Mouse (Mus musculus) heart, adult 2 months (tissue): ENCODE data around the gene Gm49387. TPM values are rescaled to one million over a fixed set of nuclear protein-coding genes. Genes with fewer than 3 reads are reported as not detected.

Experiments used
- DNase-seq, 2 experiments: peaks; one replicate each; pipeline ENCODE4 v3.0.0; 2021
- H3K27ac ChIP-seq: fragments of 200-600 bp; 2 replicates; pipeline ENCODE4 v1.8.1; 2022
- H3K27me3 ChIP-seq: fragments of 200-500 bp; 2 replicates; pipeline ENCODE4 v1.6.1; 2012; ENCODE audit warnings: mild to moderate bottlenecking, low read length, inconsistent platforms, mixed read lengths; ENCODE audit not compliant: control insufficient read depth, insufficient read depth
- H3K36me3 ChIP-seq: fragments of 200-500 bp; 2 replicates; pipeline ENCODE4 v1.6.1; 2012; ENCODE audit warnings: low read length, inconsistent platforms; ENCODE audit not compliant: control insufficient read depth, insufficient read depth
- H3K4me1 ChIP-seq: fragments of 200-500 bp; 2 replicates; pipeline ENCODE4 v1.6.1; 2011; ENCODE audit warnings: low read length; ENCODE audit not compliant: control insufficient read depth, insufficient read depth
- H3K4me3 ChIP-seq: fragments of 200-600 bp; 2 replicates; pipeline ENCODE4 v1.8.1; 2022
- H3K79me2 ChIP-seq: fragments of 200-500 bp; replicated peaks from 2 replicates; pipeline ENCODE4 v1.6.1; 2012; ENCODE audit warnings: mild to moderate bottlenecking, inconsistent platforms, low read length, moderate library complexity, mixed read lengths; ENCODE audit not compliant: control insufficient read depth, insufficient read depth
- H3K9ac ChIP-seq: fragments of 200-500 bp; 2 replicates; pipeline ENCODE4 v1.6.1; 2012; ENCODE audit warnings: low read depth, mild to moderate bottlenecking, control low read depth, inconsistent platforms, low read length, mixed read lengths
- CTCF ChIP-seq: fragments of 200-600 bp; IDR thresholded peaks from 2 replicates; pipeline ENCODE4 v1.8.1; 2022; ENCODE audit warnings: antibody characterized with exemption, mild to moderate bottlenecking, moderate library complexity
- EP300 ChIP-seq: fragments of 200-500 bp; IDR thresholded peaks from 2 replicates; pipeline ENCODE4 v1.6.1; 2011; ENCODE audit warnings: low read depth, low read length, control low read depth; ENCODE audit not compliant: insufficient read depth
- POLR2A ChIP-seq: fragments of 200-500 bp; IDR thresholded peaks from 2 replicates; pipeline ENCODE4 v1.6.1; 2011; ENCODE audit warnings: mild to moderate bottlenecking, low read depth, low read length, control low read depth; ENCODE audit not compliant: insufficient read depth
- WGBS: fragments of 180-500 bp; shearing (Covaris S2); methylation state at CpG from one replicate; pipeline ENCODE4 v1.1.7; 2018; 5-methylcytosine and 5-hydroxymethylcytosine counted together
- intact Hi-C: fragments of 180-260 bp; cut with DNase I; formaldehyde crosslinking; loops from one replicate; pipeline ENCODE4 v1.15.1; 2025
- polyA plus RNA-seq: library from polyadenylated mRNA; depleted of rRNA; stranded (reverse); fragments of >200 nt; gene quantifications from 2 replicates; pipeline ENCODE4 v1.2.3, GENCODE M21; 2012
- total RNA-seq, 2 experiments: library from RNA; stranded (reverse); gene quantifications; 2 replicates each; pipeline ENCODE4 v1.2.3; 2021

Gene Gm49387
- total and polyA plus RNA-seq, 3 experiments: 0.66 to 2.4 (median 0.86) TPM

- 53% methylated on average over 9 of the region's 9 CpGs for WGBS
- intact Hi-C loops: loop anchor here (5.0 kb wide), 2 partner anchors 446 to 831 kb away; partner anchors contain the start of genes Dph3 and Oxnad1
- peaks cover 1% of the 10 kb centered on the region; the same call in 1 of the 2 replicates for H3K4me1 ChIP-seq
These were observed 953 bp upstream of the Gm49387 start for GRCm38 (mm10) chr14:31641506-31642155.

GRCm38 (mm10) chr14:31640890-31641505 lies 320 bp upstream of the Gm49387 start, which contains the start of the genes Btd and Hacl1:
Btd (plus strand) TSS chr14:31641028.
Hacl1 (minus strand) TSS chr14:31641286.
- WGBS: under 1% methylated on average over 30 of the region's 30 CpGs
- Histone ChIP-seq H3K4me3 (peak within 1 kb of the TSS; percentile 94), H3K4me1 (peaks cover 1% of the 10 kb centered on the region; the same call in 1 of the 2 replicates), H3K79me2 (0 out of 2 replicates have a peak, but pooled peaks cover 2% of the 10 kb centered on the region), H3K36me3 (no peaks in the 10 kb centered on the region; the same call in 1 of the 2 replicates), H3K27ac (peak within 1 kb of the TSS; percentile 91), H3K27me3 (no peaks in the 10 kb centered on the region), H3K9ac (peak within 1 kb of the TSS; percentile 72)
- intact Hi-C loops: loop anchor here (5.0 kb wide), 2 partner anchors 446 to 831 kb away; partner anchors contain the start of genes Dph3 and Oxnad1
- DNase-seq: peak; percentile 91 to 94
- TF ChIP-seq EP300 (peak; percentile 49; the same call in 1 of the 2 replicates), POLR2A (peak; percentile 90), CTCF (no peak)

More at GRCm38 (mm10) chr14:31641506-31642155, 953 bp upstream of the Gm49387 start:
- no peak for DNase-seq
- H3K79me2 ChIP-seq: 0 out of 2 replicates have a peak, but pooled peaks cover 2% of the 10 kb centered on the region
- H3K27ac ChIP-seq: peak overlapping the region; percentile 91
- H3K27me3 ChIP-seq: no peaks in the 10 kb centered on the region
- no peaks in the 10 kb centered on the region; the same call in 1 of the 2 replicates for H3K36me3 ChIP-seq
- TF ChIP-seq EP300: no peak
- TF ChIP-seq POLR2A: no peak
- TF ChIP-seq CTCF: no peak
- H3K4me3 ChIP-seq: peak overlapping the region; percentile 94
- peak overlapping the region; percentile 62 for H3K9ac ChIP-seq

GRCm38 (mm10) chr14:31630677-31631076 lies 10.0 kb downstream of the Gm49387 start:
- Histone ChIP-seq H3K9ac (no peak overlapping the region), H3K4me1 (no peaks in the 10 kb centered on the region), H3K27ac (no peak overlapping the region), H3K4me3 (no peak overlapping the region), H3K79me2 (no peaks in the 10 kb centered on the region), H3K27me3 (no peaks in the 10 kb centered on the region), H3K36me3 (no peaks in the 10 kb centered on the region)
- DNase-seq: no peak
- 80% methylated on average over 7 of the region's 7 CpGs for WGBS
- TF ChIP-seq EP300 (no peak), POLR2A (no peak), CTCF (no peak)
- intact Hi-C loops: no loop called here

GRCm38 (mm10) chr14:31622748-31623147 lies 17.9 kb downstream of the Gm49387 start:
- Histone ChIP-seq H3K4me1 (no peaks in the 10 kb centered on the region), H3K27me3 (no peaks in the 10 kb centered on the region), H3K36me3 (no peaks in the 10 kb centered on the region), H3K4me3 (no peak overlapping the region), H3K79me2 (no peaks in the 10 kb centered on the region), H3K27ac (no peak overlapping the region), H3K9ac (no peak overlapping the region)
- intact Hi-C loops: no loop called here
- WGBS: 91% methylated on average over 12 of the region's 12 CpGs
- no peak for DNase-seq
- TF ChIP-seq EP300 (no peak), CTCF (no peak)

GRCm38 (mm10) chr14:31620591-31621223 lies 20.0 kb downstream of the Gm49387 start:
- Histone ChIP-seq H3K27ac (no peak overlapping the region), H3K36me3 (no peaks in the 10 kb centered on the region), H3K79me2 (no peaks in the 10 kb centered on the region), H3K27me3 (no peaks in the 10 kb centered on the region), H3K9ac (no peak overlapping the region), H3K4me1 (no peaks in the 10 kb centered on the region), H3K4me3 (no peak overlapping the region)
- no peak for TF ChIP-seq CTCF
- no peak for TF ChIP-seq POLR2A
- no peak for TF ChIP-seq EP300
- no peak for DNase-seq
- intact Hi-C loops: no loop called here
- 77% methylated on average over 9 of the region's 9 CpGs for WGBS
